Mouse (Mus musculus) bone marrow, adult 2 months (tissue): ENCODE measurements around the gene Cldn7. TPM values are rescaled to one million over a fixed set of nuclear protein-coding genes. Genes with fewer than 3 reads are reported as not detected.

Source experiments
- H3K27ac ChIP-seq: fragments of 200-500 bp; 2 replicates; pipeline ENCODE4 v1.5.1; 2012; ENCODE audit warnings: low read depth, mild to moderate bottlenecking, control low read depth, inconsistent platforms, low read length; ENCODE audit not compliant: control insufficient read depth, poor library complexity, insufficient read depth
- H3K4me1 ChIP-seq: fragments of 200-500 bp; 2 replicates; pipeline ENCODE4 v1.6.1; 2011; ENCODE audit warnings: low read length; ENCODE audit not compliant: control insufficient read depth, insufficient read depth
- H3K4me3 ChIP-seq: fragments of 200-500 bp; replicated peaks from 2 replicates; pipeline ENCODE3; 2011; ENCODE audit warnings: mild to moderate bottlenecking, low read depth, low read length, control low read depth; ENCODE audit not compliant: control insufficient read depth
- CTCF ChIP-seq: fragments of 200-500 bp; IDR thresholded peaks from 2 replicates; pipeline ENCODE4 v1.5.1; 2011; ENCODE audit warnings: low read length, control low read depth; ENCODE audit not compliant: control insufficient read depth, insufficient read depth
- POLR2A ChIP-seq: fragments of 200-500 bp; IDR thresholded peaks from 2 replicates; pipeline ENCODE4 v1.6.1; 2011; ENCODE audit warnings: low read depth, mild to moderate bottlenecking, control low read depth, low read length, borderline replicate concordance; ENCODE audit not compliant: control insufficient read depth
- WGBS: fragments of 180-500 bp; shearing (Covaris S2); methylation state at CpG from one replicate; pipeline ENCODE4 v1.1.7; 2018; 5-methylcytosine and 5-hydroxymethylcytosine counted together
- polyA plus RNA-seq: library from polyadenylated mRNA; stranded (reverse); fragments of >200 nt; gene quantifications from 2 replicates; pipeline ENCODE4 v1.2.4, GENCODE M21; 2011; ENCODE audit warnings: low replicate concordance; ENCODE audit not compliant: missing spikeins, insufficient read depth, insufficient read length

The Cldn7 gene
- polyA plus RNA-seq, 1 experiment, result not detected

DNA sequence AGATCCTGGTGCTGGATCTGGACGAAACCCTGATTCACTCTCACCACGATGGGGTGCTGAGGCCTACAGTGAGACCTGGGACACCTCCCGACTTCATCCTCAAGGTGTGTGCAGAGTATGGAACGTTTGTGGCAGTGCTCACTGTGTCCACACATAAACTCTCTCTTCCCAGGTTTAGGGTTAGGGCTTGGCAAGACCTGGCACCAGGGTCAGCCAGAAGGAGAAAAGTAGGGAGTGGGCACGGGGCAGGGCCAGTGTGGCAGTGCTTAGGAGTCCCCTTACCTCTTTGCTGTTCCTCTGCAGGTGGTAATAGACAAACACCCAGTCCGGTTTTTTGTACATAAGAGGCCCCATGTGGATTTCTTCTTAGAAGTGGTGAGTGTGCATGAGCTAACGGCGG, 19.9 kb downstream of the Cldn7 start:
- 92% methylated on average over 8 of the region's 8 CpGs for WGBS
- H3K4me1 ChIP-seq, result no peaks in the 10 kb centered on the region; the same call in 1 of the 2 replicates
- H3K4me3 ChIP-seq, result no peak overlapping the region
- TF ChIP-seq CTCF (no peak), POLR2A (no peak)
- no peak overlapping the region for H3K27ac ChIP-seq

DNA sequence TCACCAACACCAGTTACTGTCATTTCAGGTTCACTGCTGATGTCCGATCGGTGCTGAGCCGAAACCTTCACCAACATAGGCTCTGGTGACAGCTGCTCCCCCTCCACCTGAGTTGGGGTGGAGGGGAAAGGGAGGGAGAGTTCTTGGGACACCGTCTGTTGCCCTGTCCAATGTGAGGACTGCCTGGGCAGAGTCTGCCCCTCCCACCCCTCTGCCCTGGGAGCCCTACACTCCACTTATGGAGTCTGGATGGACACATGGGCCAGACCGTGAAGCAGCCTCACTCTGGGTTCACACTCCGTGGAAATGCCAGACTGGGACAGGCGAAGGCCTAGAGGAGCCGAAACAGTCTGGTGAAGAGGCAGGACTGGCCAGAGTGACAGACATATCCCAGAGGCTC, 25.4 kb downstream of the Cldn7 start:
- no peak overlapping the region for H3K27ac ChIP-seq
- H3K4me1 ChIP-seq, result peaks cover 2% of the 10 kb centered on the region; the same call in 1 of the 2 replicates
- H3K4me3 ChIP-seq, result no peak overlapping the region
- 95% methylated on average over 8 of the region's 8 CpGs for WGBS
- no peak for TF ChIP-seq CTCF
- no peak for TF ChIP-seq POLR2A

DNA sequence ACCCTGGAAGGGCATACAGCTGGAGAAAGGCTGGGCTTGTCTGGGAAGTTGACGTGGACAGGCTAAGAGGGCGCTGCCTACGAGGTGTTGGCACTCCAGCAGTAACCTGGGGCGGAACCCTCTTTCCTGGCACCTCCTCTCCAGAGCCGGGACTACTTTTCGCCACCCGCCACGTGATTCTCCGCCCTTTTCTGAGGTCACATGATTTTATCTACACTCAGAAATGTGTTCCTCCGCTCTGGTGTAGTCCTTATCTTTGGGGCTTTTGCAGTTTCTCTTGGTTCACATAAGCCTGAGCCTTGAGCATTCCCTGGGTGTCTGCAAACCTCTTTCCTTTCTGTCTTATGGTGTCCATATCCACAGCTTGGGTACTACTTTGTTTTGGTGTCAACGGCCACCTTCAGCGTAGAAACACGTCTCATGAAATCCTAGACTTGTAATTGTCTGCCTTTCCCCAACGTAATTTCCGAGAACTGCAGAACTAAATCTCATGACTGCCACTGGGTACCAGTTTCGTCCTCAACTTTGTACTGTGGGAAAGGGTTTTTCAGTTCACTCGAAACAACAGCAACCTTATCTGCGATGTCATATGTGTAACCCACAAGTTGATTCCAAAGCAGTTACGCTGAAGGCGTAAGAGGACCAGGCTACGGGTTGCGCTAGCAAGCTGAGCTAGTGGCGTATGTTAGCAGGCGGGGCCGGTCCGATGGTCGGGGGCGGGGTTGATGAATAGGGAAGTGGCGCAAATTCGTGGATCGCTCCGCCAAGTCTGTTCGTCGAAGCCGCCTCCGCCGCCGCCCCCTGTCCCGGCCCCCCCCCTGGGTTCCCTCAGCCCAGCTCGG, 26.5 kb downstream of the Cldn7 start, which contains the start of gene Gabarap:
Gene Gabarap, plus strand, starts transcription at position 294 of the 842 bp plus-strand sequence.
- TF ChIP-seq CTCF (no peak), POLR2A (peak; percentile 73)
- Histone ChIP-seq H3K4me3 (peak within 1 kb of the TSS; percentile 99), H3K27ac (peak within 1 kb of the TSS; percentile 88), H3K4me1 (peaks cover 2% of the 10 kb centered on the region; the same call in 1 of the 2 replicates)
- under 1% methylated on average over 40 of the region's 40 CpGs for WGBS

DNA sequence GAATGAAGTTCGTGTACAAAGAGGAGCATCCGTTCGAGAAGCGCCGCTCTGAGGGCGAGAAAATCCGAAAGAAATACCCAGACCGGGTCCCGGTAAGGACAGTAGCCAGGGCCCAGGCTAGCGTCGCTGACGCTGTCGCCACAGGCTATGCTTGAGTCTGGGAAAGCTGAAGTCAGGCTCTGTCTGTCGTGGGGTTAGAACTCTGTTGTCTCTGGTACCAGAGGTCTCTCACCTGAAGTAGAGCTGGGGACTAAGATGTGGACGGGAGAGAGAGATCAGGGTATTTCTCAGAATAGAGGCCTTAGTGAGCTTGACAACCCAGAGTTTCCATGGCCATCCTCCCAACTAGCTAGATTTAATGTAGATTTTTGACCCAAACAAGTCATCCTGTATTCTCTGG, 27.1 kb downstream of the Cldn7 start:
- Histone ChIP-seq H3K27ac (peak overlapping the region; percentile 88), H3K4me3 (peak overlapping the region; percentile 99), H3K4me1 (peaks cover 2% of the 10 kb centered on the region; the same call in 1 of the 2 replicates)
- TF ChIP-seq POLR2A (peak; percentile 5; the same call in 1 of the 2 replicates), CTCF (no peak)
- WGBS, result under 1% methylated on average over 15 of the region's 15 CpGs

DNA sequence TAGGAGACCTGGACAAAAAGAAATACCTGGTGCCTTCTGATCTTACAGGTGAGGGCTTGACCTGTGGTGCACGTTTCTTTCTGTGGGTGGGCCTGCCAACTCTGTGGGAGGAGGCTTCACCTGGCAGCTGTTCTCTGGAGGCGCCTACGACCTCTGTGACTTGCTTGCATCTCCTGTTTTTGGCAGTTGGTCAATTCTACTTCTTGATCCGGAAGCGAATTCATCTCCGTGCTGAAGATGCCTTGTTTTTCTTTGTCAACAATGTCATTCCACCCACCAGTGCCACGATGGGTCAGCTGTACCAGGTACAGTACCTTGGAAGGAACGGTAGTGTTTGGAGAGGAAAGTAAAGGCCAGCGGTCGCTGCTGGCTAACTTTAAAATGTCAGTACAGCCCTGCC, 27.8 kb downstream of the Cldn7 start:
- peak overlapping the region; percentile 53 for H3K4me3 ChIP-seq
- 74% methylated on average over 10 of the region's 10 CpGs for WGBS
- H3K27ac ChIP-seq, result no peak overlapping the region
- H3K4me1 ChIP-seq, result peaks cover 2% of the 10 kb centered on the region; the same call in 1 of the 2 replicates
- no peak for TF ChIP-seq POLR2A
- no peak for TF ChIP-seq CTCF

DNA sequence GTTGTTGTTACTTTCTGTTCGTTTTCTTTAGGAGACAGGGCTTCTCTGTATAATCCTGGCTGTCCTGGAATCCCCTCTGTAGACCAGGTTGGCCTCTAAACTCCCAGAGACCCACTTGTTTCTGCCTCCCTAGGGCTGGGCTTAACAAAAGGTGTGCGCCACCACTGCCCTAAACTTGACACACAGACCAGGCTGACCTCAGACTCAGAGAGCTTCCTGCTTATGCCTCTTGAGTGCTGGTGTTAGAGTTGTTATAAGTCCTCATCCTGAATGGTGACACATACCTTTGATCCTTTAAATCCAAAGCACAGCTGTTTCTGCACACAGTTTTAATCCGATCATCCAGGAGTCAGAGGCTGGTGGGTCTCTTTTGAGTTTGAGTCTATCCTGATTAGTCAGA, 28.4 kb downstream of the Cldn7 start:
- Histone ChIP-seq H3K4me1 (peaks cover 2% of the 10 kb centered on the region; the same call in 1 of the 2 replicates), H3K4me3 (no peak overlapping the region), H3K27ac (no peak overlapping the region)
- TF ChIP-seq POLR2A (no peak), CTCF (no peak)
- 88% methylated on average over 3 of the region's 3 CpGs for WGBS

DNA sequence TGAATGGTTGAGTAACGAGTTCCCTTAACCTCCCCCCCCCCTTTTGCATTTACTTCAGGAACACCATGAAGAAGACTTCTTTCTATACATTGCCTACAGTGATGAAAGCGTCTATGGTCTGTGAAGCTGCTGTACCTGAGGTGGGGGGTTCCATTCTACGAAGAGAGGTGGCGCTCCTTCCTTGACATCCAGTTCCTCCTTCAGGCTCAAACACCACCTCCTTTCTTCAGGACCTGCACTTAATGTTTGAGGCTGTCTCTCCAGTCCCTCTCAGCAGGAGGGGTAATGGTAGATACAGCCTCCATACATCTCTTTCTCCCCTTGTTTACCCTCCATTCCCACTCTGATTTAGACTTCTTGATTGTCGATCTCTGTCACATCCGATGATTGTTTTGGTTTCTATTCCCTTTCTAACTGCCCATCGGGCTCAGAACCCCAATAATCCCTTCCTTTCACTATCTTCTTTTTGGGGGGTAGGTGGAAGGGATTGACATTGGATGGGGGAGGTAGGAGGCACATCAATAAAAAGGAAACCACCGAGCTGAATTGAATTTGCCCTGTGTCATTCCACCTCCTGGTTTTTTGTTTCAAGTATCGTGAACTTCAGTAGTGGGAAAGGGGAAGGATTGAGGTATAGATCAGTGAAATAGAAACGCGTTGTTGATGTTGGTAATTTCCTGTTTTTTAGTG, 30.0 kb downstream of the Cldn7 start:
- Histone ChIP-seq H3K27ac (no peak overlapping the region), H3K4me3 (no peak overlapping the region), H3K4me1 (peaks cover 2% of the 10 kb centered on the region; the same call in 1 of the 2 replicates)
- WGBS, result 80% methylated on average over 11 of the region's 11 CpGs
- no peak for TF ChIP-seq POLR2A
- TF ChIP-seq CTCF, result no peak

DNA sequence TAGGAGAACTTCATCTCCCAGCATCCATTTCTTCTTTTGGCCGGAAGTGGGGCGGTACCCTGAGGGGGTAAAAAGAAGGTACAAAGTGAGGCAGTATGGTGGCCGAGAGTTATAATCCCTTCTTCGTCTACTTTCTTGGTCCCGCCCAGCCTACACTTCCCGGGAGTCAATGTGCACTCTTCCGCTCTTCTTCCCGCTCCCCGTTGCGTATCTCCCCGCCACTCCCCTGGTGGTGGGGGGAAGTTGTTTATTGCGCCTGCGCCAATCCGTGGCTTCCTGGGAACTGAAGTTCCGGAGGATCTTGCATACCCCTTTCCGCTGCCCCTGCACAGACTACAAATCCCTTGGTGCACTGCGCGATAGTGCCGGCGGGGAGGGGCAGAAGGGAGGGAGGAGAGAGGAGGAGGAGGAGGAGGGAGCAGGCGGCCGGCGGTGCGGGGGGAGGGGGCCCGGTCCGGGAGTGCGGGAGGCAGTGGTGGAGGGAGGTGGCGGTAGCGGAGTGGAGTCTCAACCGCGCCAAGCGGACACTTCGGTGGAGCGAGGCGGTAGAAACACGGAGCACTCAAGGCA, 30.9 kb downstream of the Cldn7 start, which contains the start of gene Phf23:
Gene Phf23, plus strand, starts transcription at position 387 of the 570 bp plus-strand sequence.
- WGBS, result 2% methylated on average over 35 of the region's 36 CpGs
- Histone ChIP-seq H3K4me1 (peaks cover 2% of the 10 kb centered on the region; the same call in 1 of the 2 replicates), H3K27ac (peak within 1 kb of the TSS; percentile 98), H3K4me3 (peak within 1 kb of the TSS; percentile 89)
- TF ChIP-seq POLR2A, result peak; percentile 43; the same call in 1 of the 2 replicates
- peak; percentile 30; the same call in 1 of the 2 replicates for TF ChIP-seq CTCF
